Mouse (Mus musculus) spleen, adult 2 months (tissue): ENCODE results near the gene Cfap57.

ENCODE experiments used
- CTCF ChIP-seq: fragments of 200-500 bp; IDR thresholded peaks from 2 replicates; pipeline ENCODE4 v1.5.1; 2011; ENCODE audit warnings: mild to moderate bottlenecking, inconsistent platforms; ENCODE audit not compliant: insufficient read depth, insufficient read length, insufficient replicate concordance; ENCODE audit errors: extremely low read depth
- POLR2A ChIP-seq: fragments of 200-500 bp; IDR thresholded peaks from 2 replicates; pipeline ENCODE4 v1.6.1; 2011; ENCODE audit warnings: low read depth, low read length, inconsistent platforms

GRCm38 (mm10) chr4:118564926-118565279, 55.7 kb downstream of the Cfap57 start:
- TF ChIP-seq POLR2A (no peak), CTCF (no peak)
